Mouse (Mus musculus): ENCODE data around the gene Mtr.

GRCm38 (mm10) chr13:12267971-12268370 lies 10.1 kb upstream of the Mtr start:
- TF ChIP-seq POLR2A (IDR thresholded peaks at IDR 0.05; ENCODE audit: insufficient read depth, low read length), result no peak
- no peak for TF ChIP-seq CTCF (IDR thresholded peaks at IDR 0.05; ENCODE audit: low read depth, low read length)

All from ES-Bruce4 (cell line).